13 mouse cellular contexts compared by ENCODE assay signal in the genomic region with DNA sequence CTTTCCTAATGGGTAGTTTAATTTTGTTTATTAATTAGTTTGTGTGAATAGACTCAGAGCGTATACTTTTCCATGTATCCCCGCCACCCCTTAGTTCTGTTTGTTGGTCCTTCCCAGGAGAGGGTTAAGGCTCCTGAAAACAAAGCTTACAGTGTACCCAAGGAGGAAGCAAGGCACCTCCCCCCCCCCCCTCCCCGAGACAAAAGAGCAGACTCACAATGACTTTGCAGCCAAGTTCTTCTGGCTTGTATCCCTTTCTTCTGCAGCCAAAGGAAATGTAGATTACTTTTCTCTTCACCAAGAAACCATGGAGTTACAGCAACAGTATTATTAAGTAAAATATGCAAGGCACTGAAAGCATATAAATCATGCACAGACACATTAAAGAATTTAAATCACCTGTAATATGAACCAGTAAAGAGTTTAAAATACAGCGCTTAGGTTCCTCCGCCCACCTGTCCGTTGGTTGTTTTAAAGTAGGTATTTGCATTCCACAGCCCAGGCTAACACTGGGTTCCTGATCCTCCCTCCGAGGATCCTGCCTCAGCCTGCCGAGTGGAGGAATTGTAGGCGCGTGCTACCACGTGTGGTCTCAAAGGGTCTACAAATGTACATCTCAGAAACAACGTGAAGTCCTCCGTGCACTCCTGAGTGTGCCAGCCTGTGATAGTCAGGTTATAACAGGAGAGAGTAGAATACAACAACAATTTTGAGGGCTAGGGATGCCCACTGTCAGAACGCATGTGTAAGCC. TPM values are rescaled to one million over a fixed set of nuclear protein-coding genes. Genes with fewer than 3 reads are reported as not detected.
DNase-seq lines count a peak whose midpoint lies in the region; ATAC-seq lines count a peak whose summit lies in the region.
"Had no signal": no experiment of that assay in that cellular context is flagged by ENCODE, and none has a peak within 500 bp of the region (broad histone marks: within the 10 kb centered on the region; RNA-seq: fewer than 3 reads in every experiment).

No protein-coding gene starts in this region.

- H3K9ac ChIP-seq in lung, embryonic 16.5 days (ENCODE audit: low read length) = no peak overlapping the region
- no peak overlapping the region for H3K9ac ChIP-seq in embryonic facial prominence, embryonic 14.5 days (ENCODE audit: low read depth, low read length)
- H3K9ac ChIP-seq in neural tube, embryonic 15.5 days (replicated peaks) = no peak overlapping the region

- peak overlapping the region; percentile 16; the same call in 1 of the 2 replicates for H3K27ac ChIP-seq in lung, embryonic 16.5 days (ENCODE audit: low read length)
- H3K27ac ChIP-seq in embryonic facial prominence, embryonic 14.5 days (replicated peaks; ENCODE audit: low read depth, low read length) = no peak overlapping the region; the same call in 1 of the 2 replicates
- H3K27ac ChIP-seq in neural tube, embryonic 15.5 days (replicated peaks) = no peak overlapping the region

- no peak for ATAC-seq in erythroblast, adult 5-6 weeks (replicated peaks; ENCODE audit: low FRiP score, poor library complexity, severe bottlenecking)
- ATAC-seq in lung, embryonic 16.5 days (ENCODE audit: low read depth) = no peak
- no peak for ATAC-seq in embryonic facial prominence, embryonic 14.5 days (ENCODE audit: low read depth)
- ATAC-seq in neural tube, embryonic 15.5 days (ENCODE audit: low FRiP score) = no peak
- ATAC-seq: inflammation-experienced regulatory T-cells, adult 6 months had no signal

- H3K4me2 ChIP-seq in lung, embryonic 16.5 days (ENCODE audit: low read depth, low read length) = no peak overlapping the region
- no peak overlapping the region for H3K4me2 ChIP-seq in embryonic facial prominence, embryonic 14.5 days (ENCODE audit: low read depth, low read length)
- H3K4me2 ChIP-seq in neural tube, embryonic 15.5 days = no peak overlapping the region

- peaks cover 23% of the 10 kb centered on the region for H3K36me3 ChIP-seq in erythroblast, embryonic 14.5 days (ENCODE audit: control insufficient read depth)
- H3K36me3 ChIP-seq in lung, embryonic 16.5 days (ENCODE audit: control insufficient read depth, insufficient read depth, low read length) = no peaks in the 10 kb centered on the region
- H3K36me3 ChIP-seq in embryonic facial prominence, embryonic 14.5 days (ENCODE audit: control insufficient read depth, insufficient read depth, low read length) = no peaks in the 10 kb centered on the region
- H3K36me3 ChIP-seq in neural tube, embryonic 15.5 days = no peaks in the 10 kb centered on the region

- H3K4me3 ChIP-seq in erythroblast, embryonic 14.5 days (replicated peaks) = peak overlapping the region; percentile 36
- no peak overlapping the region for H3K4me3 ChIP-seq in lung, embryonic 16.5 days (ENCODE audit: low read length)
- H3K4me3 ChIP-seq in embryonic facial prominence, embryonic 14.5 days (ENCODE audit: low read depth, low read length) = no peak overlapping the region
- H3K4me3 ChIP-seq in neural tube, embryonic 15.5 days (replicated peaks) = no peak overlapping the region

- no peaks in the 10 kb centered on the region for H3K9me3 ChIP-seq in erythroblast, embryonic 14.5 days (ENCODE audit: control insufficient read depth, low read length)
- H3K9me3 ChIP-seq in lung, embryonic 16.5 days (ENCODE audit: control insufficient read depth, low read length) = no peaks in the 10 kb centered on the region
- H3K9me3 ChIP-seq in embryonic facial prominence, embryonic 14.5 days (ENCODE audit: control insufficient read depth, low read length) = no peaks in the 10 kb centered on the region
- no peaks in the 10 kb centered on the region for H3K9me3 ChIP-seq in neural tube, embryonic 15.5 days (replicated peaks)

- WGBS in lung, embryonic 16.5 days = 44% methylated on average over 14 of the region's 14 CpGs
- 49% methylated on average over 14 of the region's 14 CpGs for WGBS in embryonic facial prominence, embryonic 14.5 days
- 56% methylated on average over 14 of the region's 14 CpGs for WGBS in neural tube, embryonic 15.5 days

- H3K4me1 ChIP-seq in erythroblast, embryonic 14.5 days (ENCODE audit: control insufficient read depth) = peaks cover 36% of the 10 kb centered on the region
- peaks cover 26% of the 10 kb centered on the region for H3K4me1 ChIP-seq in lung, embryonic 16.5 days (replicated peaks; ENCODE audit: control insufficient read depth, insufficient read depth, low read length)
- H3K4me1 ChIP-seq in embryonic facial prominence, embryonic 14.5 days (ENCODE audit: control insufficient read depth, insufficient read depth, low read length) = peaks cover 10% of the 10 kb centered on the region
- peaks cover 22% of the 10 kb centered on the region for H3K4me1 ChIP-seq in neural tube, embryonic 15.5 days

- DNase-seq in lung, postnatal 14 days = no peak
- peak; percentile 41 for DNase-seq in embryonic facial prominence, embryonic 14.5 days (ENCODE audit: low spot score)
- DNase-seq in mesoderm, embryonic 11.5 days (ENCODE audit: low read depth, low spot score) = peak; percentile 12
- DNase-seq in right cerebral cortex, adult 18-20 months = no peak
- DNase-seq: adrenal gland, adult 2 months; B cell, adult 2 months; right cerebral cortex, postnatal 14 days; thymus, adult 18-20 months had no signal

- no peaks in the 10 kb centered on the region for H3K27me3 ChIP-seq in erythroblast, embryonic 14.5 days (ENCODE audit: control insufficient read depth)
- no peaks in the 10 kb centered on the region for H3K27me3 ChIP-seq in lung, embryonic 16.5 days (ENCODE audit: control insufficient read depth, insufficient read depth, low read depth, low read length)
- no peaks in the 10 kb centered on the region for H3K27me3 ChIP-seq in embryonic facial prominence, embryonic 14.5 days (replicated peaks; ENCODE audit: control insufficient read depth, insufficient read depth, low read length)
- no peaks in the 10 kb centered on the region for H3K27me3 ChIP-seq in neural tube, embryonic 15.5 days (replicated peaks)

RNA-seq across cellular contexts. Expression of a gene that starts 1.8 kb away (rescaled TPM):
- 124 and 137 TPM in 2 replicates for polyA plus RNA-seq in erythroblast, embryonic 14.5 days (2012)
- total RNA-seq in erythroblast, adult 5-6 weeks (2015; ENCODE audit: low replicate concordance) = 276 and 381 TPM in 2 replicates
- total RNA-seq in erythroblast, adult 5-6 weeks (2017; ENCODE audit: low replicate concordance) = 373 and 560 TPM in 2 replicates
- polyA plus RNA-seq in lung, embryonic 16.5 days (2015; fragmentation: Nextera tagmentation; extraction: Ambion mirVana) = 72.9 and 78.0 TPM in 2 replicates
- polyA plus RNA-seq in embryonic facial prominence, embryonic 14.5 days (2014; fragmentation: Nextera tagmentation; extraction: Ambion mirVana) = 62.0 and 76.0 TPM in 2 replicates
- polyA plus RNA-seq in neural tube, embryonic 15.5 days (2015; fragmentation: Nextera tagmentation; extraction: Ambion mirVana) = 50.0 and 52.7 TPM in 2 replicates

RNA-seq across cellular contexts. Expression of a gene that starts 30.6 kb away (rescaled TPM):
- polyA plus RNA-seq in erythroblast, embryonic 14.5 days (2012) = 0.62 and 0.87 TPM in 2 replicates
- 32.8 and 70.5 TPM in 2 replicates for total RNA-seq in erythroblast, adult 5-6 weeks (2015; ENCODE audit: low replicate concordance)
- total RNA-seq in erythroblast, adult 5-6 weeks (2017; ENCODE audit: low replicate concordance) = 19.3 and 34.0 TPM in 2 replicates
- polyA plus RNA-seq in lung, embryonic 16.5 days (2015; fragmentation: Nextera tagmentation; extraction: Ambion mirVana) = 60.4 and 61.8 TPM in 2 replicates
- polyA plus RNA-seq in embryonic facial prominence, embryonic 14.5 days (2014; fragmentation: Nextera tagmentation; extraction: Ambion mirVana) = 61.8 and 68.3 TPM in 2 replicates
- polyA plus RNA-seq in neural tube, embryonic 15.5 days (2015; fragmentation: Nextera tagmentation; extraction: Ambion mirVana) = 42.3 and 47.5 TPM in 2 replicates

RNA-seq across cellular contexts. Expression of a gene that starts 50.3 kb away (rescaled TPM):
- 0.04 TPM in 1 of 2 replicates, not detected in the other for polyA plus RNA-seq in erythroblast, embryonic 14.5 days (2012)
- total RNA-seq in erythroblast, adult 5-6 weeks (2015; ENCODE audit: low replicate concordance) = 1.3 TPM in 1 of 2 replicates, not detected in the other
- 0.34 and 0.70 TPM in 2 replicates for total RNA-seq in erythroblast, adult 5-6 weeks (2017; ENCODE audit: low replicate concordance)
- polyA plus RNA-seq in lung, embryonic 16.5 days (2015; fragmentation: Nextera tagmentation; extraction: Ambion mirVana) = 14.8 and 16.9 TPM in 2 replicates
- 10.0 and 11.3 TPM in 2 replicates for polyA plus RNA-seq in embryonic facial prominence, embryonic 14.5 days (2014; fragmentation: Nextera tagmentation; extraction: Ambion mirVana)
- 5.5 and 7.4 TPM in 2 replicates for polyA plus RNA-seq in neural tube, embryonic 15.5 days (2015; fragmentation: Nextera tagmentation; extraction: Ambion mirVana)

Comparison
In these comparisons a context has a peak if more than half of its experiments do, and no peak if none do; other contexts are left out.
1. DNase-seq: peak in embryonic facial prominence, embryonic 14.5 days (single experiment) and mesoderm, embryonic 11.5 days (single experiment); none in lung, postnatal 14 days (single experiment) and right cerebral cortex, adult 18-20 months (single experiment).
2. RNA of a gene that starts 30.6 kb away (polyA plus RNA-seq): 60.4 to 61.8 TPM in lung, embryonic 16.5 days, 61.8 to 68.3 TPM in embryonic facial prominence, embryonic 14.5 days and 42.3 to 47.5 TPM in neural tube, embryonic 15.5 days; 0.62 to 0.87 TPM in erythroblast, embryonic 14.5 days; every median in the first group is over 10 times any median in the second.